Mouse (Mus musculus): ENCODE measurements at regions not wholly inside any gene's neighbourhood (a gene's known extent, or its start where the extent isn't known, plus 50 kb on each side); places are given as distances from the start of the nearest gene placed in this dataset.

GRCm38 (mm10) chr9:50257162-50257561, 87.6 kb downstream of the Rpl10-ps3 start:
- DNase-seq (ENCODE audit: extremely low spot score, low read depth, low spot score), result no peak

- no peak for DNase-seq (ENCODE audit: extremely low spot score, low read depth, low spot score)
These were observed 99.6 kb downstream of the Rpl10-ps3 start for GRCm38 (mm10) chr9:50244982-50245671.

- no peak for DNase-seq (ENCODE audit: extremely low spot score, low read depth, low spot score)
These were observed 103.8 kb downstream of the Rpl10-ps3 start for GRCm38 (mm10) chr9:50240923-50241322.

- no peak for DNase-seq (ENCODE audit: extremely low spot score, low read depth, low spot score)
These were observed 108.9 kb downstream of the Rpl10-ps3 start for GRCm38 (mm10) chr9:50235908-50236307.

- DNase-seq (ENCODE audit: extremely low spot score, low read depth, low spot score), result no peak
These were observed 110.1 kb downstream of the Rpl10-ps3 start for GRCm38 (mm10) chr9:50234655-50235054.

- no peak for DNase-seq (ENCODE audit: extremely low spot score, low read depth, low spot score)
These were observed 111.7 kb downstream of the Rpl10-ps3 start for GRCm38 (mm10) chr9:50232958-50233510.

GRCm38 (mm10) chr9:50210481-50210880, 134.3 kb downstream of the Rpl10-ps3 start:
- DNase-seq (ENCODE audit: extremely low spot score, low read depth, low spot score), result no peak

GRCm38 (mm10) chr9:50199422-50200218, 145.1 kb downstream of the Rpl10-ps3 start:
- DNase-seq (ENCODE audit: extremely low spot score, low read depth, low spot score), result no peak

- no peak for DNase-seq (ENCODE audit: extremely low spot score, low read depth, low spot score)
These were observed 152.2 kb downstream of the Rpl10-ps3 start for GRCm38 (mm10) chr9:50192400-50193110.

- DNase-seq (ENCODE audit: extremely low spot score, low read depth, low spot score), result no peak
These were observed 153.6 kb downstream of the Rpl10-ps3 start for GRCm38 (mm10) chr9:50191136-50191535.

GRCm38 (mm10) chr9:50188576-50189070, 156.1 kb downstream of the Rpl10-ps3 start:
- no peak for DNase-seq (ENCODE audit: extremely low spot score, low read depth, low spot score)

GRCm38 (mm10) chr9:50181360-50181759, 163.4 kb downstream of the Rpl10-ps3 start:
- no peak for DNase-seq (ENCODE audit: extremely low spot score, low read depth, low spot score)

GRCm38 (mm10) chr9:50176131-50176530, 168.6 kb downstream of the Rpl10-ps3 start:
- DNase-seq (ENCODE audit: extremely low spot score, low read depth, low spot score), result no peak

GRCm38 (mm10) chr9:50171826-50172464, 172.8 kb downstream of the Rpl10-ps3 start:
- DNase-seq (ENCODE audit: extremely low spot score, low read depth, low spot score), result peak; percentile 66

- no peak for DNase-seq (ENCODE audit: extremely low spot score, low read depth, low spot score)
These were observed 173.6 kb downstream of the Rpl10-ps3 start for GRCm38 (mm10) chr9:50171164-50171563.

- no peak for DNase-seq (ENCODE audit: extremely low spot score, low read depth, low spot score)
These were observed 174.1 kb downstream of the Rpl10-ps3 start for GRCm38 (mm10) chr9:50170637-50171036.

- no peak for DNase-seq (ENCODE audit: extremely low spot score, low read depth, low spot score)
These were observed 190.2 kb downstream of the Rpl10-ps3 start for GRCm38 (mm10) chr9:50154618-50155017.

- DNase-seq (ENCODE audit: extremely low spot score, low read depth, low spot score), result no peak
These were observed 194.7 kb downstream of the Rpl10-ps3 start for GRCm38 (mm10) chr9:50150091-50150490.

- DNase-seq (ENCODE audit: extremely low spot score, low read depth, low spot score), result no peak
These were observed 202.0 kb downstream of the Rpl10-ps3 start for GRCm38 (mm10) chr9:50142756-50143155.

- DNase-seq (ENCODE audit: extremely low spot score, low read depth, low spot score), result no peak
These were observed 202.7 kb downstream of the Rpl10-ps3 start for GRCm38 (mm10) chr9:50142091-50142490.

- no peak for DNase-seq (ENCODE audit: extremely low spot score, low read depth, low spot score)
These were observed 203.6 kb downstream of the Rpl10-ps3 start for GRCm38 (mm10) chr9:50141176-50141575.
